Comparison of ENCODE assay signal across 26 mouse cellular contexts in the genomic region with DNA sequence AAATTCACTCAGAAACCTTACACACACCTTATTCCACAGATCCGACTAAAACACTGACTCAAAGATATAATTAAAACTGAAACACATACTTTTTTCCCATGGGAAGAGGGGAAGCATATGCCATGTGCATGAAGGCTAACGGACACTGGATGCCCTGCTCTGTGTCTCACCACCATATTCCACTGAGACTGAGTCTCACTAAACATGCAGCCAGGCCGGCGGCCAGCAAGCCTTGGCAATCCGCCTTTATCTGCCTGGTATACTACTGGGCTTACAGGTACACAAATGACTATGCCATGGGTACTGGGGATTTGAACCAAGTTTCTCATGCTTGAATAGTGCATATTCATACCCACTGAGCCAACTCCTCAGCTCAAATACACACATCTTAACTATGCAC. TPM values are rescaled to one million over a fixed set of nuclear protein-coding genes. Genes with fewer than 3 reads are reported as not detected.
A peak's percentile ranks its signal among the peaks of the same experiment; 100 is the strongest.
DNase-seq lines count a peak whose midpoint lies in the region; ATAC-seq lines count a peak whose summit lies in the region.
"Had no signal": no experiment of that assay in that cellular context is flagged by ENCODE, and none has a peak within 500 bp of the region (broad histone marks: within the 10 kb centered on the region; RNA-seq: fewer than 3 reads in every experiment).

No protein-coding gene starts in this region.

- DNase-seq in adrenal gland, postnatal 10 days = peak; percentile 59
- no peak for DNase-seq in adrenal gland, adult 18-20 months (ENCODE audit: low spot score in 2 of 2)
- peak; percentile 33 to 67 for DNase-seq in cerebellum, postnatal 25 days
- DNase-seq in cerebellum, adult 9-11 months = no peak
- peak; percentile 53 for DNase-seq in kidney, adult 9 months
- peak; percentile 15 for DNase-seq in kidney, postnatal 14 days
- DNase-seq in layer of hippocampus, postnatal 25 days (ENCODE audit: extremely low spot score in 1 of 2, low spot score in 1 of 2) = no peak
- DNase-seq: adrenal gland, adult 8-10 months; embryo, embryonic 11 days; gastrocnemius, postnatal 14 days; heart, postnatal 14 days; lung, embryonic 14.5 days; lung, postnatal 14 days; thymus, adult 2 months; thymus, postnatal 36 days had no signal

- no peaks in the 10 kb centered on the region for H3K4me1 ChIP-seq in kidney, embryonic 15.5 days
- H3K4me1 ChIP-seq: embryonic facial prominence, embryonic 12.5 days; hindbrain, embryonic 10.5 days; limb, embryonic 12.5 days; liver, embryonic 15.5 days had no signal

- no peak overlapping the region for H3K27ac ChIP-seq in kidney, embryonic 15.5 days
- H3K27ac ChIP-seq: embryonic facial prominence, embryonic 12.5 days; hindbrain, embryonic 10.5 days; limb, embryonic 12.5 days; liver, embryonic 15.5 days had no signal

- 93% methylated on average over 5 of the region's 5 CpGs for WGBS in kidney, embryonic 15.5 days

- peaks cover 85% of the 10 kb centered on the region for H3K36me3 ChIP-seq in kidney, embryonic 15.5 days

- no peaks in the 10 kb centered on the region for H3K27me3 ChIP-seq in kidney, embryonic 15.5 days
- H3K27me3 ChIP-seq: CH12.LX; embryonic facial prominence, embryonic 12.5 days; limb, embryonic 12.5 days; liver, embryonic 15.5 days had no signal

- no peak overlapping the region for H3K4me2 ChIP-seq in kidney, embryonic 15.5 days
- H3K4me2 ChIP-seq: embryonic facial prominence, embryonic 12.5 days; limb, embryonic 12.5 days; liver, embryonic 15.5 days; lung, embryonic 14.5 days had no signal

- H3K4me3 ChIP-seq in kidney, embryonic 15.5 days (replicated peaks) = no peak overlapping the region
- H3K4me3 ChIP-seq: embryonic facial prominence, embryonic 12.5 days; hindbrain, embryonic 10.5 days; limb, embryonic 12.5 days; liver, embryonic 15.5 days had no signal

- H3K9ac ChIP-seq in kidney, embryonic 15.5 days = no peak overlapping the region
- H3K9ac ChIP-seq: embryonic facial prominence, embryonic 12.5 days; limb, embryonic 12.5 days; liver, embryonic 15.5 days; lung, embryonic 14.5 days had no signal

- no peaks in the 10 kb centered on the region for H3K9me3 ChIP-seq in kidney, embryonic 15.5 days (replicated peaks)
- H3K9me3 ChIP-seq: embryonic facial prominence, embryonic 12.5 days; hindbrain, embryonic 10.5 days; limb, embryonic 12.5 days; liver, embryonic 15.5 days had no signal

- no peak for ATAC-seq in kidney, embryonic 15.5 days (replicated peaks; ENCODE audit: low FRiP score)
- ATAC-seq: activated CD4-positive, CD25-positive, alpha-beta regulatory T cell, adult 4 months; forebrain, embryonic 14.5 days; hindbrain, embryonic 16.5 days; intestine, embryonic 16.5 days; midbrain, embryonic 16.5 days had no signal

RNA-seq across cellular contexts. Expression of gene Zfp426, which starts 13.2 kb away (rescaled TPM):
- 10 to 100 TPM; 20.2 to 21.5 TPM for total RNA-seq in adrenal gland, postnatal 10 days (2021)
- total RNA-seq in adrenal gland, adult 18-20 months (2021) = 10 to 100 TPM; 20.4 to 20.9 TPM
- 20.0 and 20.3 TPM in 2 replicates for polyA plus RNA-seq in kidney, embryonic 15.5 days (2015; fragmentation: Nextera tagmentation; extraction: Ambion mirVana)
- total RNA-seq in layer of hippocampus, postnatal 25 days (2021) = 10 to 100 TPM; 25.5 to 32.8 TPM

RNA-seq across cellular contexts. Expression of gene Zfp26, which starts 19.4 kb away (rescaled TPM):
- total RNA-seq in adrenal gland, postnatal 10 days (2021) = 10 to 100 TPM; 19.4 to 26.9 TPM
- 10 to 100 TPM; 15.5 to 17.3 TPM for total RNA-seq in adrenal gland, adult 18-20 months (2021)
- polyA plus RNA-seq in kidney, embryonic 15.5 days (2015; fragmentation: Nextera tagmentation; extraction: Ambion mirVana) = 17.8 and 21.9 TPM in 2 replicates
- total RNA-seq in layer of hippocampus, postnatal 25 days (2021) = 10 to 100 TPM; 26.7 to 30.6 TPM

RNA-seq across cellular contexts. Expression of gene Zfp266, which starts 41.8 kb away (rescaled TPM):
- 10 to 100 TPM; 38.8 to 50.0 TPM for total RNA-seq in adrenal gland, postnatal 10 days (2021)
- 10 to 100 TPM; 31.0 to 34.2 TPM for total RNA-seq in adrenal gland, adult 18-20 months (2021)
- 102 and 107 TPM in 2 replicates for polyA plus RNA-seq in kidney, embryonic 15.5 days (2015; fragmentation: Nextera tagmentation; extraction: Ambion mirVana)
- 10 to 100 TPM; 40.7 to 48.8 TPM for total RNA-seq in layer of hippocampus, postnatal 25 days (2021)

Comparison
In these comparisons a context has a peak if more than half of its experiments do, and no peak if none do; other contexts are left out.
1. DNase-seq: peak in adrenal gland, postnatal 10 days (single experiment), cerebellum, postnatal 25 days (2 of 2), kidney, adult 9 months (single experiment) and kidney, postnatal 14 days (single experiment); none in adrenal gland, adult 18-20 months (0 of 2), cerebellum, adult 9-11 months (single experiment) and layer of hippocampus, postnatal 25 days (0 of 2).